ENCODE assay signal across 26 mouse cellular contexts in genomic region chr4:43640076-43640475, GRCm38 (mm10). TPM values are rescaled to one million over a fixed set of nuclear protein-coding genes. Genes with fewer than 3 reads are reported as not detected.
DNase-seq lines count a peak whose midpoint lies in the region; ATAC-seq and TF ChIP-seq lines count a peak whose summit lies in the region.
"Had no signal": no experiment of that assay in that cellular context is flagged by ENCODE, and none has a peak within 500 bp of the region (broad histone marks: within the 10 kb centered on the region; RNA-seq: fewer than 3 reads in every experiment).

No protein-coding gene starts in this region.

- no peak for ATAC-seq in forebrain, embryonic 11.5 days (replicated peaks; ENCODE audit: low FRiP score)
- ATAC-seq in forebrain, embryonic 13.5 days, result no peak
- no peak for ATAC-seq in stomach, postnatal 0 days (ENCODE audit: low FRiP score, low TSS enrichment)
- ATAC-seq: forebrain, embryonic 15.5 days; intestine, postnatal 0 days; midbrain, embryonic 15.5 days had no signal

- no peak overlapping the region for H3K27ac ChIP-seq in forebrain, embryonic 11.5 days (ENCODE audit: low read depth, low read length)
- no peak overlapping the region for H3K27ac ChIP-seq in forebrain, embryonic 13.5 days
- no peak overlapping the region for H3K27ac ChIP-seq in stomach, postnatal 0 days (replicated peaks)
- H3K27ac ChIP-seq: embryonic facial prominence, embryonic 13.5 days; forebrain, embryonic 15.5 days; hindbrain, embryonic 12.5 days; layer of hippocampus, adult 2 months; limb, embryonic 15.5 days; liver, embryonic 15.5 days; macrophage; midbrain, embryonic 15.5 days; neural tube, embryonic 13.5 days had no signal

- no peaks in the 10 kb centered on the region for H3K27me3 ChIP-seq in forebrain, embryonic 11.5 days (ENCODE audit: control insufficient read depth, insufficient read depth, low read length)
- no peaks in the 10 kb centered on the region for H3K27me3 ChIP-seq in forebrain, embryonic 13.5 days
- H3K27me3 ChIP-seq in stomach, postnatal 0 days (ENCODE audit: control insufficient read depth, insufficient read depth, low read length), result no peaks in the 10 kb centered on the region
- H3K27me3 ChIP-seq: embryonic facial prominence, embryonic 13.5 days; forebrain, embryonic 15.5 days; heart, embryonic 12.5 days; hindbrain, embryonic 12.5 days; limb, embryonic 15.5 days; midbrain, embryonic 15.5 days; neural tube, embryonic 13.5 days had no signal

- peak; percentile 37 for DNase-seq in forebrain, embryonic 11.5 days (ENCODE audit: low spot score)
- peak; percentile 1 for DNase-seq in layer of hippocampus, adult 8-10 months (ENCODE audit: low spot score in 2 of 2)
- no peak for DNase-seq in layer of hippocampus, postnatal 14 days (ENCODE audit: low spot score in 2 of 2)
- DNase-seq in right cerebral cortex, postnatal 25 days, result peak; percentile 1
- DNase-seq in right cerebral cortex, postnatal 4 days, result no peak
- peak; percentile 11 for DNase-seq in stomach, postnatal 0 days (ENCODE audit: low spot score)
- DNase-seq: gastrocnemius, postnatal 10 days; heart, postnatal 10 days; kidney, postnatal 14 days; right cerebral cortex, postnatal 14 days; thymus, adult 2 months; thymus, postnatal 4 days had no signal

- H3K9me3 ChIP-seq in forebrain, embryonic 11.5 days (ENCODE audit: control insufficient read depth, low read length), result no peaks in the 10 kb centered on the region
- no peaks in the 10 kb centered on the region for H3K9me3 ChIP-seq in forebrain, embryonic 13.5 days (replicated peaks)
- no peaks in the 10 kb centered on the region for H3K9me3 ChIP-seq in stomach, postnatal 0 days (ENCODE audit: control insufficient read depth, low read length)
- H3K9me3 ChIP-seq: embryonic facial prominence, embryonic 13.5 days; forebrain, embryonic 15.5 days; heart, embryonic 12.5 days; hindbrain, embryonic 12.5 days; limb, embryonic 15.5 days; liver, embryonic 15.5 days; midbrain, embryonic 15.5 days; neural tube, embryonic 13.5 days had no signal

- no peaks in the 10 kb centered on the region for H3K4me1 ChIP-seq in forebrain, embryonic 11.5 days (replicated peaks; ENCODE audit: control insufficient read depth, insufficient read depth, low read length)
- H3K4me1 ChIP-seq in forebrain, embryonic 13.5 days, result no peaks in the 10 kb centered on the region
- H3K4me1 ChIP-seq in stomach, postnatal 0 days (replicated peaks; ENCODE audit: control insufficient read depth, insufficient read depth), result no peaks in the 10 kb centered on the region
- H3K4me1 ChIP-seq: forebrain, embryonic 15.5 days; liver, embryonic 15.5 days; midbrain, embryonic 15.5 days had no signal

- no peaks in the 10 kb centered on the region for H3K36me3 ChIP-seq in forebrain, embryonic 11.5 days (ENCODE audit: control insufficient read depth, insufficient read depth, low read length)
- H3K36me3 ChIP-seq in forebrain, embryonic 13.5 days (ENCODE audit: poor library complexity, severe bottlenecking), result peaks cover 13% of the 10 kb centered on the region; the same call in 1 of the 2 replicates
- H3K36me3 ChIP-seq in stomach, postnatal 0 days (ENCODE audit: control insufficient read depth, insufficient read depth, low read length), result no peaks in the 10 kb centered on the region; the same call in 1 of the 2 replicates
- H3K36me3 ChIP-seq: heart, embryonic 12.5 days; liver, embryonic 15.5 days; midbrain, embryonic 15.5 days had no signal

- WGBS in forebrain, embryonic 11.5 days, result 78% methylated on average over 9 of the region's 9 CpGs
- 83% methylated on average over 9 of the region's 9 CpGs for WGBS in forebrain, embryonic 13.5 days
- WGBS in stomach, postnatal 0 days, result 77% methylated on average over 9 of the region's 9 CpGs

- no peak overlapping the region for H3K4me2 ChIP-seq in forebrain, embryonic 11.5 days (ENCODE audit: low read depth, low read length, severe bottlenecking)
- no peak overlapping the region for H3K4me2 ChIP-seq in forebrain, embryonic 13.5 days
- H3K4me2 ChIP-seq in stomach, postnatal 0 days (replicated peaks; ENCODE audit: low read depth), result no peak overlapping the region
- H3K4me2 ChIP-seq: embryonic facial prominence, embryonic 13.5 days; forebrain, embryonic 15.5 days; heart, embryonic 12.5 days; hindbrain, embryonic 12.5 days; limb, embryonic 15.5 days; liver, embryonic 15.5 days; midbrain, embryonic 15.5 days; neural tube, embryonic 13.5 days had no signal

- TF ChIP-seq EP300 in stomach, postnatal 0 days (optimal IDR thresholded peaks at IDR 0.05), result no peak

- no peak overlapping the region for H3K4me3 ChIP-seq in forebrain, embryonic 11.5 days (ENCODE audit: low read depth, low read length)
- no peak overlapping the region for H3K4me3 ChIP-seq in forebrain, embryonic 13.5 days
- no peak overlapping the region for H3K4me3 ChIP-seq in stomach, postnatal 0 days (ENCODE audit: low read depth, low read length)
- H3K4me3 ChIP-seq: embryonic facial prominence, embryonic 13.5 days; erythroblast, embryonic 14.5 days; forebrain, embryonic 15.5 days; heart, embryonic 12.5 days; hindbrain, embryonic 12.5 days; layer of hippocampus, adult 2 months; limb, embryonic 15.5 days; liver, embryonic 15.5 days; midbrain, embryonic 15.5 days; neural tube, embryonic 13.5 days had no signal

- H3K9ac ChIP-seq in forebrain, embryonic 11.5 days (ENCODE audit: low read length), result no peak overlapping the region
- no peak overlapping the region for H3K9ac ChIP-seq in forebrain, embryonic 13.5 days
- H3K9ac ChIP-seq in stomach, postnatal 0 days (ENCODE audit: low read length), result no peak overlapping the region
- H3K9ac ChIP-seq: embryonic facial prominence, embryonic 13.5 days; forebrain, embryonic 15.5 days; heart, embryonic 12.5 days; hindbrain, embryonic 12.5 days; limb, embryonic 15.5 days; liver, embryonic 15.5 days; midbrain, embryonic 15.5 days; neural tube, embryonic 13.5 days had no signal

- no peak for TF ChIP-seq CTCF in stomach, postnatal 0 days (IDR thresholded peaks at IDR 0.05; ENCODE audit: low read depth)

RNA-seq across cellular contexts. Expression of gene Npr2, which starts 8.3 kb away (rescaled TPM):
- 9.8 and 10.8 TPM in 2 replicates for polyA plus RNA-seq in forebrain, embryonic 11.5 days (2014; fragmentation: Nextera tagmentation; extraction: Ambion mirVana)
- polyA plus RNA-seq in forebrain, embryonic 13.5 days (2015; fragmentation: Nextera tagmentation; extraction: Ambion mirVana), result 9.1 and 10.7 TPM in 2 replicates
- total RNA-seq in layer of hippocampus, adult 8-10 months (2022), result 10 to 100 TPM; 54.6 to 68.4 (median 59.4) TPM
- 10 to 100 TPM; 46.9 to 50.0 TPM for total RNA-seq in layer of hippocampus, postnatal 14 days (2021)
- 4.8 and 6.7 TPM in 2 replicates for polyA plus RNA-seq in stomach, postnatal 0 days (2015; fragmentation: Nextera tagmentation; extraction: Ambion mirVana)
- polyA plus RNA-seq: macrophage had no signal

RNA-seq across cellular contexts. Expression of gene Spag8, which starts 13.3 kb away (rescaled TPM):
- polyA plus RNA-seq in forebrain, embryonic 11.5 days (2014; fragmentation: Nextera tagmentation; extraction: Ambion mirVana), result 1.7 and 2.3 TPM in 2 replicates
- 3.9 and 6.8 TPM in 2 replicates for polyA plus RNA-seq in forebrain, embryonic 13.5 days (2015; fragmentation: Nextera tagmentation; extraction: Ambion mirVana)
- total RNA-seq in layer of hippocampus, adult 8-10 months (2022), result 1 to 10 TPM; 1.5 to 2.7 (median 2.0) TPM
- total RNA-seq in layer of hippocampus, postnatal 14 days (2021), result 1 to 10 TPM in 1 of 2 experiments, under 1 TPM in 1; 0.98 to 2.3 TPM
- 0.23 and 0.38 TPM in 2 replicates for polyA plus RNA-seq in stomach, postnatal 0 days (2015; fragmentation: Nextera tagmentation; extraction: Ambion mirVana)
- total RNA-seq: granulocyte monocyte progenitor cell, adult 5-6 weeks had no signal
- polyA plus RNA-seq: erythroblast, embryonic 14.5 days; liver, embryonic 15.5 days; macrophage had no signal

RNA-seq across cellular contexts. Expression of gene Hint2, which starts 16.2 kb away (rescaled TPM):
- polyA plus RNA-seq in forebrain, embryonic 11.5 days (2014; fragmentation: Nextera tagmentation; extraction: Ambion mirVana), result 64.1 and 66.8 TPM in 2 replicates
- polyA plus RNA-seq in forebrain, embryonic 13.5 days (2015; fragmentation: Nextera tagmentation; extraction: Ambion mirVana), result 75.6 and 79.2 TPM in 2 replicates
- total RNA-seq in layer of hippocampus, adult 8-10 months (2022), result 10 to 100 TPM; 25.3 to 39.2 (median 37.6) TPM
- total RNA-seq in layer of hippocampus, postnatal 14 days (2021), result 10 to 100 TPM; 33.1 to 37.8 TPM
- 150 and 152 TPM in 2 replicates for polyA plus RNA-seq in stomach, postnatal 0 days (2015; fragmentation: Nextera tagmentation; extraction: Ambion mirVana)

RNA-seq across cellular contexts. Expression of gene Tmem8b, which starts 28.7 kb away (rescaled TPM):
- polyA plus RNA-seq in forebrain, embryonic 11.5 days (2014; fragmentation: Nextera tagmentation; extraction: Ambion mirVana), result 5.2 and 6.4 TPM in 2 replicates
- polyA plus RNA-seq in forebrain, embryonic 13.5 days (2015; fragmentation: Nextera tagmentation; extraction: Ambion mirVana), result 12.1 and 13.8 TPM in 2 replicates
- total RNA-seq in layer of hippocampus, adult 8-10 months (2022), result 10 to 100 TPM; 66.0 to 71.0 (median 68.4) TPM
- 10 to 100 TPM; 55.8 to 57.6 TPM for total RNA-seq in layer of hippocampus, postnatal 14 days (2021)
- 2.0 and 2.4 TPM in 2 replicates for polyA plus RNA-seq in stomach, postnatal 0 days (2015; fragmentation: Nextera tagmentation; extraction: Ambion mirVana)

RNA-seq across cellular contexts. Expression of gene Fam221b, which starts 28.9 kb away (rescaled TPM):
- polyA plus RNA-seq in forebrain, embryonic 11.5 days (2014; fragmentation: Nextera tagmentation; extraction: Ambion mirVana), result 2.5 and 2.7 TPM in 2 replicates
- polyA plus RNA-seq in forebrain, embryonic 13.5 days (2015; fragmentation: Nextera tagmentation; extraction: Ambion mirVana), result 2.1 and 2.9 TPM in 2 replicates
- 1 to 10 TPM in 3 of 4 experiments, under 1 TPM in 1; 0.84 to 1.5 (median 1.1) TPM for total RNA-seq in layer of hippocampus, adult 8-10 months (2022)
- 1 to 10 TPM; 1.2 TPM for total RNA-seq in layer of hippocampus, postnatal 14 days (2021)
- 3.1 and 3.6 TPM in 2 replicates for polyA plus RNA-seq in stomach, postnatal 0 days (2015; fragmentation: Nextera tagmentation; extraction: Ambion mirVana)

Comparison
In these comparisons a context has a peak if more than half of its experiments do, and no peak if none do; other contexts are left out.
1. DNase-seq: peak in forebrain, embryonic 11.5 days (single experiment), layer of hippocampus, adult 8-10 months (2 of 2), right cerebral cortex, postnatal 25 days (single experiment) and stomach, postnatal 0 days (single experiment); none in layer of hippocampus, postnatal 14 days (0 of 2) and right cerebral cortex, postnatal 4 days (single experiment).